Mouse (Mus musculus): Measurements from ENCODE around the gene Tsga13. TPM values are rescaled to one million over a fixed set of nuclear protein-coding genes. Genes with fewer than 3 reads are reported as not detected.

Tsga13 gene
- polyA plus RNA-seq, 1 experiment, result 0.31 TPM

- no peak for DNase-seq (ENCODE audit: low read depth)
Observed at GRCm38 (mm10) chr6:30865031-30865678, 50.2 kb downstream of the Tsga13 start.

GRCm38 (mm10) chr6:30855956-30856355 is 59.4 kb downstream of the Tsga13 start:
- DNase-seq (ENCODE audit: low read depth), result no peak

GRCm38 (mm10) chr6:30855205-30855604 is 60.2 kb downstream of the Tsga13 start:
- DNase-seq (ENCODE audit: low read depth), result no peak

GRCm38 (mm10) chr6:30849818-30850217 is 65.6 kb downstream of the Tsga13 start:
- DNase-seq (ENCODE audit: low read depth), result peak; percentile 8

Other genes starting within 250 kb of the Tsga13 start
- gene Cep41, start 221.8 kb downstream of the Tsga13 start, polyA plus RNA-seq (2012; rRNA removed), result 13.9 and 16.4 TPM in 2 replicates
- 268 and 948 TPM in 2 replicates for gene Mest, start 192.0 kb downstream of the Tsga13 start, polyA plus RNA-seq (2012; rRNA removed)
- gene Copg2, start 18.8 kb downstream of the Tsga13 start, polyA plus RNA-seq (2012; rRNA removed), result 26.8 and 26.9 TPM in 2 replicates
- gene Klf14, start 43.5 kb upstream of the Tsga13 start, polyA plus RNA-seq (2012; rRNA removed), result 0.22 and 1.4 TPM in 2 replicates

Measured in gonadal fat pad, adult 2 months (tissue).